Mouse (Mus musculus) forebrain, embryonic 11.5 days (tissue): ENCODE data around the gene Gm43064. TPM values are rescaled to one million over a fixed set of nuclear protein-coding genes. Genes with fewer than 3 reads are reported as not detected.
"Not testable (repeated sequence)": the region's sequence is repeated elsewhere in the genome, so short reads cannot be mapped to it uniquely, and the experiment has no call there.

Experiments
- ATAC-seq: fragments of 200-750 bp; cut with Nextera tagmentation; replicated peaks from 2 replicates; pipeline ENCODE4 v1.8.0; 2017; ENCODE audit warnings: moderate TSS enrichment; ENCODE audit not compliant: low FRiP score
- DNase-seq: peaks from one replicate; pipeline ENCODE4 v3.0.0-alpha.2; 2017; ENCODE audit warnings: low spot score
- H3K27ac ChIP-seq: fragments of 300-500 bp; sonication (generic); 2 replicates; pipeline ENCODE4 v1.5.1; 2014; ENCODE audit warnings: low read depth, low read length
- H3K27me3 ChIP-seq: fragments of 300-500 bp; sonication (generic); 2 replicates; pipeline ENCODE4 v1.6.1; 2014; ENCODE audit warnings: mild to moderate bottlenecking, low read length, mixed read lengths; ENCODE audit not compliant: control insufficient read depth, insufficient read depth
- H3K36me3 ChIP-seq: fragments of 300-500 bp; sonication (generic); 2 replicates; pipeline ENCODE4 v1.6.1; 2014; ENCODE audit warnings: mild to moderate bottlenecking, low read length, moderate library complexity, mixed read lengths; ENCODE audit not compliant: control insufficient read depth, insufficient read depth
- H3K4me1 ChIP-seq: fragments of 300-500 bp; sonication (generic); replicated peaks from 2 replicates; pipeline ENCODE4 v1.6.1; 2014; ENCODE audit warnings: low read length, mixed read lengths; ENCODE audit not compliant: control insufficient read depth, insufficient read depth
- H3K4me2 ChIP-seq: fragments of 300-500 bp; sonication (generic); 2 replicates; pipeline ENCODE4 v1.6.1; 2014; ENCODE audit warnings: low read depth, mild to moderate bottlenecking, low read length, moderate library complexity, mixed read lengths; ENCODE audit not compliant: severe bottlenecking
- H3K4me3 ChIP-seq: fragments of 300-500 bp; sonication (generic); 2 replicates; pipeline ENCODE4 v1.5.1; 2014; ENCODE audit warnings: low read depth, low read length
- H3K9ac ChIP-seq: fragments of 300-500 bp; sonication (generic); 2 replicates; pipeline ENCODE4 v1.6.1; 2014; ENCODE audit warnings: low read length
- H3K9me3 ChIP-seq: fragments of 300-500 bp; sonication (generic); 2 replicates; pipeline ENCODE4 v1.6.1; 2016; ENCODE audit warnings: low read length, mixed read lengths; ENCODE audit not compliant: control insufficient read depth
- WGBS: fragments of 180-500 bp; shearing (Covaris S2); extraction: QIAGEN DNeasy Blood & Tissue Kit; methylation state at CpG from one replicate; pipeline ENCODE4 v1.1.7; 2014; 5-methylcytosine and 5-hydroxymethylcytosine counted together
- polyA plus RNA-seq: library from polyadenylated mRNA; unstranded; fragments of >200 nt; fragmentation: Nextera tagmentation; extraction: Ambion mirVana; gene quantifications from 2 replicates; pipeline ENCODE4 v1.2.1, GENCODE M21; 2014

The Gm43064 gene
- polyA plus RNA-seq, 1 experiment from 2014 or later: 0.17 TPM

- Histone ChIP-seq H3K4me3 (no peak overlapping the region), H3K27ac (no peak overlapping the region), H3K9ac (no peak overlapping the region), H3K36me3 (no peaks in the 10 kb centered on the region), H3K9me3 (no peaks in the 10 kb centered on the region), H3K4me2 (no peak overlapping the region), H3K27me3 (no peaks in the 10 kb centered on the region), H3K4me1 (no peaks in the 10 kb centered on the region)
- no peak for DNase-seq
- WGBS: 85% methylated on average over 10 of the region's 10 CpGs
- no peak for ATAC-seq
Measured at GRCm38 (mm10) chr3:103835951-103836310, 26.6 kb downstream of the Gm43064 start.

- no peaks in the 10 kb centered on the region for H3K36me3 ChIP-seq
- DNase-seq (no peak), ATAC-seq (no peak)
- H3K4me2 ChIP-seq: no peak overlapping the region
- 98% methylated on average over 5 of the region's 5 CpGs for WGBS
- H3K4me1 ChIP-seq: no peaks in the 10 kb centered on the region
- no peaks in the 10 kb centered on the region for H3K27me3 ChIP-seq
- no peak overlapping the region for H3K9ac ChIP-seq
- H3K4me3 ChIP-seq: no peak overlapping the region
- no peak overlapping the region for H3K27ac ChIP-seq
- H3K9me3 ChIP-seq: no peaks in the 10 kb centered on the region
Measured at GRCm38 (mm10) chr3:103836453-103836852, 27.1 kb downstream of the Gm43064 start.

- no peaks in the 10 kb centered on the region for H3K4me1 ChIP-seq
- H3K9ac ChIP-seq: no peak overlapping the region
- ATAC-seq (no peak), DNase-seq (no peak)
- H3K27me3 ChIP-seq: no peaks in the 10 kb centered on the region
- 88% methylated on average over 6 of the region's 6 CpGs for WGBS
- no peak overlapping the region for H3K4me3 ChIP-seq
- H3K4me2 ChIP-seq: no peak overlapping the region
- H3K36me3 ChIP-seq: no peaks in the 10 kb centered on the region
- no peaks in the 10 kb centered on the region for H3K9me3 ChIP-seq
- no peak overlapping the region for H3K27ac ChIP-seq
Measured at GRCm38 (mm10) chr3:103839711-103840110, 30.3 kb downstream of the Gm43064 start.

- not testable (repeated sequence) for DNase-seq, H3K9me3 ChIP-seq, H3K4me2 ChIP-seq, H3K36me3 ChIP-seq, ATAC-seq, H3K27me3 ChIP-seq, H3K27ac ChIP-seq, H3K9ac ChIP-seq, H3K4me1 ChIP-seq, H3K4me3 ChIP-seq
- 79% methylated on average over 3 of the region's 3 CpGs for WGBS
Measured at GRCm38 (mm10) chr3:103840195-103840594, 30.8 kb downstream of the Gm43064 start.

GRCm38 (mm10) chr3:103840946-103841345, 31.6 kb downstream of the Gm43064 start:
- H3K36me3 ChIP-seq: not testable (repeated sequence)

GRCm38 (mm10) chr3:103850644-103851363, 41.4 kb downstream of the Gm43064 start:
- Histone ChIP-seq H3K27ac (no peak overlapping the region), H3K9ac (no peak overlapping the region), H3K4me1 (no peaks in the 10 kb centered on the region), H3K4me3 (no peak overlapping the region), H3K9me3 (no peaks in the 10 kb centered on the region), H3K4me2 (no peak overlapping the region), H3K27me3 (no peaks in the 10 kb centered on the region), H3K36me3 (no peaks in the 10 kb centered on the region)
- ATAC-seq: no peak
- 87% methylated on average over 9 of the region's 9 CpGs for WGBS
- DNase-seq: no peak

More at GRCm38 (mm10) chr3:103840946-103841345, 31.6 kb downstream of the Gm43064 start:
- not testable (repeated sequence) for H3K4me1 ChIP-seq, H3K4me3 ChIP-seq, H3K4me2 ChIP-seq, H3K9me3 ChIP-seq, H3K27ac ChIP-seq, DNase-seq, ATAC-seq, H3K27me3 ChIP-seq, H3K9ac ChIP-seq
- WGBS: 95% methylated on average over 7 of the region's 7 CpGs

- Histone ChIP-seq H3K4me3 (no peak overlapping the region), H3K4me2 (no peak overlapping the region), H3K9me3 (no peaks in the 10 kb centered on the region), H3K27ac (no peak overlapping the region), H3K36me3 (no peaks in the 10 kb centered on the region), H3K27me3 (no peaks in the 10 kb centered on the region), H3K9ac (no peak overlapping the region), H3K4me1 (no peaks in the 10 kb centered on the region)
- no peak for ATAC-seq
- no peak for DNase-seq
- 93% methylated on average over 6 of the region's 6 CpGs for WGBS
Measured at GRCm38 (mm10) chr3:103851481-103851880, 42.1 kb downstream of the Gm43064 start.

GRCm38 (mm10) chr3:103851882-103852281, 42.5 kb downstream of the Gm43064 start:
- no peaks in the 10 kb centered on the region for H3K27me3 ChIP-seq
- no peak overlapping the region for H3K4me3 ChIP-seq
- H3K9me3 ChIP-seq: no peaks in the 10 kb centered on the region
- no peak overlapping the region for H3K4me2 ChIP-seq
- H3K9ac ChIP-seq: no peak overlapping the region
- ATAC-seq (no peak), DNase-seq (no peak)
- no peak overlapping the region for H3K27ac ChIP-seq
- no peaks in the 10 kb centered on the region for H3K36me3 ChIP-seq
- 91% methylated on average over 8 of the region's 8 CpGs for whole genome bisulfite sequencing
- no peaks in the 10 kb centered on the region for H3K4me1 ChIP-seq
